Comparison of ENCODE assay signal across 19 mouse cellular contexts in genomic region chr8:127174411-127174810, GRCm38 (mm10).
DNase-seq lines count a peak whose midpoint lies in the region; TF ChIP-seq lines count a peak whose summit lies in the region.
"Had no signal": no experiment of that assay in that cellular context is flagged by ENCODE, and none has a peak within 500 bp of the region (broad histone marks: within the 10 kb centered on the region; RNA-seq: fewer than 3 reads in every experiment).

No protein-coding gene starts in this region.

- intact Hi-C loops in left cerebral cortex, postnatal 25 days (cut with DNase I) = no loop called here
- intact Hi-C loops in left cerebral cortex, adult 2 months (cut with DNase I) = no loop called here

- no peak for TF ChIP-seq CTCF in layer of hippocampus, adult 2 months (conservative IDR thresholded peaks at IDR 0.05)
- TF ChIP-seq CTCF in left cerebral cortex, adult 2 months (IDR thresholded peaks at IDR 0.05) = no peak

- peak overlapping the region; percentile 43; the same call in 1 of the 2 replicates for H3K27ac ChIP-seq in layer of hippocampus, adult 2 months
- no peak overlapping the region for H3K27ac ChIP-seq in left cerebral cortex, adult 2 months
- H3K27ac ChIP-seq: embryonic facial prominence, embryonic 10.5 days; forebrain, embryonic 13.5 days; heart, embryonic 10.5 days; hindbrain, embryonic 13.5 days had no signal

- H3K4me3 ChIP-seq in layer of hippocampus, adult 2 months = no peak overlapping the region; the same call in 1 of the 2 replicates
- H3K4me3 ChIP-seq in left cerebral cortex, adult 2 months = no peak overlapping the region
- H3K4me3 ChIP-seq: embryonic facial prominence, embryonic 10.5 days; forebrain, embryonic 13.5 days; heart, embryonic 10.5 days; hindbrain, embryonic 13.5 days had no signal

- peak; percentile 42 to 45 for DNase-seq in layer of hippocampus, adult 2 months (ENCODE audit: low spot score in 2 of 2)
- no peak for DNase-seq in layer of hippocampus, postnatal 36 days
- DNase-seq in left cerebral cortex, postnatal 25 days (ENCODE audit: low spot score in 2 of 2) = peak; percentile 30 to 49
- DNase-seq in left cerebral cortex, adult 2 months (ENCODE audit: extremely low spot score in 1 of 2, low spot score in 2 of 2) = no peak
- peak; percentile 62 for DNase-seq in brain, adult 2 months (ENCODE audit: low read depth, low spot score)
- peak; percentile 58 for DNase-seq in telencephalon, adult 2 months (ENCODE audit: low read depth, low spot score)
- DNase-seq: adrenal gland, adult 2 months; adrenal gland, postnatal 25 days; cerebellum, adult 2 months; cerebellum, postnatal 10 days; forebrain, postnatal 0 days; gastrocnemius, postnatal 36 days; heart, adult 11 months; heart, postnatal 10 days; heart, postnatal 4 days had no signal

Comparison
In these comparisons a context has a peak if more than half of its experiments do, and no peak if none do; other contexts are left out.
1. DNase-seq: peak in layer of hippocampus, adult 2 months (2 of 2), left cerebral cortex, postnatal 25 days (2 of 2), brain, adult 2 months (single experiment) and telencephalon, adult 2 months (single experiment); none in layer of hippocampus, postnatal 36 days (0 of 2) and left cerebral cortex, adult 2 months (0 of 2).